Mouse (Mus musculus): ENCODE data around the gene Itk.

DNA sequence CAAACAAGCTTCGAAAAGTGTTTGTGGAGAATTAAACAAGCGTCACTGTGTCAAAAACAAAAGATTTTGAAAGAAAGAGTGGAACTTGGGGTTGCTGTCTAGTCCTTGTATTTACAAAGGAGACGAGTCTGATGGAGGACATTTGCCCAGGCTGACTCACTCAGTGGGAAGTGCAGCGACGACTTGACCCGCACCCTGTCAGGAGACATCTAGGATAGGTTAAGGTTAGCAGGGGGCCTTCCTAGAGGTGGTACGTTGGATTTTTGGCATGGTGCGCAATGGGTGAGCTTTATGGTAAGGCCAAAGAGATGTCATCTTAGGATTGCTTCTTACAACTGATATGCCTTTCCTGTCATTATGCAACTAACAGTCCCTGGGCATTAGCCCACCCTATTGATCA, 2.3 kb downstream of the Itk start:
- TF ChIP-seq CTCF (IDR thresholded peaks at IDR 0.05; ENCODE audit: borderline replicate concordance, control insufficient read depth, extremely low read depth, insufficient read depth, low read length, poor library complexity) = no peak
- no peak for TF ChIP-seq POLR2A (IDR thresholded peaks at IDR 0.05; ENCODE audit: control insufficient read depth, extremely low read depth, insufficient read depth, low read length, poor library complexity)

All from thymus, adult 2 months (tissue).